Mouse (Mus musculus): ENCODE data around the gene Gm13124. TPM values are rescaled to one million over a fixed set of nuclear protein-coding genes. Genes with fewer than 3 reads are reported as not detected.
"Not testable (repeated sequence)": the region's sequence is repeated elsewhere in the genome, so short reads cannot be mapped to it uniquely, and the experiment has no call there.

The Gm13124 gene
- polyA plus RNA-seq, 1 experiment, result not detected

DNA sequence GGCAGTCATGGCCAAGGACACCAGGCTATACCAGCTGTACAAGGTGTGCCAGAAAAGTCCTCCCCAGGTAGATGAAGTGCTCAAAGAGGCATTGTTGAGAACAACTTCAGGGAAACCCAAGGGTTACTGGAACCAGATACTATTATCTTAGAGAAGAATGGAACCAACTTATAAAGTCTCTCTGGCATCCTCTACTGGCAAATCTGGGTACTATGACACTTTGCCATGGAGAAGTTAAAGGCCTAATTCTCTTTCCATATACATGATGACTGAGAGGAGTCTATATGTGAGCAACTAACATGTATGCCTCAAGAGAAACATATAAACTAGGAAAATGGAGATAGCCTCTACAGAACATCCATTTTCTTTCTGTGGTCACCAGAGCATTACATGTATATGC, 13.8 kb downstream of the Gm13124 start:
- no peaks in the 10 kb centered on the region for H3K4me1 ChIP-seq (ENCODE audit: control insufficient read depth, insufficient read depth, insufficient read length, low read length)
- no peaks in the 10 kb centered on the region for H3K27me3 ChIP-seq (ENCODE audit: control insufficient read depth, insufficient read depth, low read length)
- H3K36me3 ChIP-seq (ENCODE audit: control insufficient read depth, insufficient read depth, low read length), result no peaks in the 10 kb centered on the region
- H3K27ac ChIP-seq (ENCODE audit: insufficient read depth, low read depth, low read length), result no peak overlapping the region
- no peak for TF ChIP-seq CTCF (IDR thresholded peaks at IDR 0.05; ENCODE audit: extremely low read depth, insufficient read length, insufficient replicate concordance, low read depth, low read length)
- TF ChIP-seq POLR2A (IDR thresholded peaks at IDR 0.05; ENCODE audit: low read depth, low read length), result no peak
- no peak overlapping the region for H3K4me3 ChIP-seq (ENCODE audit: low read depth, low read length)

DNA sequence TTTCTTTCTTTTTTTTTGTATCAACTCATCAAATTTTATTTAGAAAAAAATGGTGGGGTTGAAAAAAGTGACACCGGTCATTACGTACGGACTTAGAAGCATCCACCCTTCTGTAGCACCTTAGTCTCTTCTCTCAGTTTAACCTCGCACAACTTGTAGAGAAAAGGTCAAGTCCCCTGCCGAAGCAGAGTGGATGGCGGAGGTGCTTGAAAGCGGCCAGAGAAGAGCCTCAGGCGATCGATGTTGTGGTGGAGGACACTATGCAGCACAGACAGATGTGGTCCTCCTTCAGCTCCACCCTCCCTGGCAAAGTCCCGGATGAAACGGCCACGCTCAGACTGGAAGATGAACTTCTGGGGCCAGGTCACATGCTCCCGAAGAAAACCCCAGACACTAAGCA, 19.6 kb downstream of the Gm13124 start:
- H3K4me1 ChIP-seq (ENCODE audit: control insufficient read depth, insufficient read depth, insufficient read length, low read length); H3K4me3 ChIP-seq (ENCODE audit: low read depth, low read length); H3K36me3 ChIP-seq (ENCODE audit: control insufficient read depth, insufficient read depth, low read length); H3K27ac ChIP-seq (ENCODE audit: insufficient read depth, low read depth, low read length); H3K27me3 ChIP-seq (ENCODE audit: control insufficient read depth, insufficient read depth, low read length): not testable (repeated sequence)
- 90% methylated on average over 13 of the region's 13 CpGs for whole genome bisulfite sequencing

DNA sequence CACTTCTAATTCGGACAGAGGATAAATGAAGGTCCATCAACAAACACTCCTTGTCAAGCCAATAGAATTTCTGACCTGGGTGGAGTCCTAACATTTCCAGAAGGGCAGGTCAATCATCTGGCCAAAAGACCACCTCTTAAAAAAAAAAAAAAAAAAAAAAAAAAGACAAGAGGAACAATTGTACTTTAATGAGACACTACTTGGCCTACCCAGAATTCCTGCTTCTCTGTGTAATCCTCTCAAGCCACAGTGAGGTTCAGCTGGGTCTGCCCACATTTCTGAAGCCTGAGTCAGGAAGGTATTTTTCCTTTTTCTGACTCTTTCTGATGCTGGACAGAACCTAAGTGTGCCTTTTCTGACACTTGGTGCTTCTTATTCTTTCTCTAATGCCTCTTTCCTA, 20.2 kb downstream of the Gm13124 start:
- Histone ChIP-seq H3K27me3 (ENCODE audit: control insufficient read depth, insufficient read depth, low read length) (no peaks in the 10 kb centered on the region), H3K27ac (ENCODE audit: insufficient read depth, low read depth, low read length) (no peak overlapping the region), H3K36me3 (ENCODE audit: control insufficient read depth, insufficient read depth, low read length) (no peaks in the 10 kb centered on the region), H3K4me3 (ENCODE audit: low read depth, low read length) (no peak overlapping the region), H3K4me1 (ENCODE audit: control insufficient read depth, insufficient read depth, insufficient read length, low read length) (no peaks in the 10 kb centered on the region)
- 76% methylated on average over 1 of the region's 1 CpGs for WGBS
- no peak for TF ChIP-seq POLR2A (IDR thresholded peaks at IDR 0.05; ENCODE audit: low read depth, low read length)
- TF ChIP-seq CTCF (IDR thresholded peaks at IDR 0.05; ENCODE audit: extremely low read depth, insufficient read length, insufficient replicate concordance, low read depth, low read length), result no peak

DNA sequence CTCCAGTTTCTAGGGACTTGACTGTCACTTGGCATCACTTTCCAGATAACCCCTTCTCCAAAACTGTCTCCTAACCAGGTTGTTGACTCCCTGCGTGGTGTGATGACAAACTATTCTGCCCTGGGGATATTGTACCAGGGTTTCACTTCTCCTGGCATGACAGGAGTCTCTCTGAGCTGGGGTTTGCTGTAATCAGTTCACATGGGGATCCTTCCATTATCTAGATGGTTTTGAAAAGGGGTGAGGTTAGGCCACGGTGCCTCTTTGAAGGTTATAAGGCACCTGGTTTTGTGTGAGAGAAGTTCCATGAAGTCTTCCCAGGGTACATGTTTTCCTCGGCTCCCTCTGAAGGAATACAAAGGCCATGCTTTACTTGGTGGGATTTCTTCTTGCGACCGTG, 45.4 kb downstream of the Gm13124 start, which contains the start of gene 9430007A20Rik:
Gene 9430007A20Rik (plus strand): TSS at position 301 of the 400 bp plus-strand sequence.
- no peak within 1 kb of the TSS for H3K27ac ChIP-seq (ENCODE audit: insufficient read depth, low read depth, low read length)
- WGBS, result 75% methylated on average over 5 of the region's 5 CpGs
- TF ChIP-seq CTCF (IDR thresholded peaks at IDR 0.05; ENCODE audit: extremely low read depth, insufficient read length, insufficient replicate concordance, low read depth, low read length) (no peak), POLR2A (IDR thresholded peaks at IDR 0.05; ENCODE audit: low read depth, low read length) (no peak)

DNA sequence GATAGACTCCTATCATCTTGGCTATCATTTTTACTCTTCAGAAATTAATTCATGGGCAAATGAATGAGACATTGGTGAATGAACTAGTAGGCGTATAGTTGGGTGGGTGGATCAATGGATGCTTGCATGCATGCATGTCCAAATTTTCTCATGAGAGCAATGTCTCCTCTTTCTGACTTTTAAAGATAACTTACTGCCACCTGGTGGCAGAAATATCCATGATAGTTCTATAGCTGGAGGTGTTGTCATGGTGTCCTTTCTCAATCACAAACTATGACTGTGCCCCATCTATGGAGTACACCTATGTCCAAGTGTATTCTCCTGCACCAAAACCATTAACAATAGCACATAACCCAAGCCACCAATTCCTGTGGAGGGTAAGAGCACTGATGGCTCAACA, 58.4 kb downstream of the Gm13124 start:
- H3K27me3 ChIP-seq (ENCODE audit: control insufficient read depth, insufficient read depth, low read length), result no peaks in the 10 kb centered on the region
- H3K4me1 ChIP-seq (ENCODE audit: control insufficient read depth, insufficient read depth, insufficient read length, low read length), result no peaks in the 10 kb centered on the region
- TF ChIP-seq POLR2A (IDR thresholded peaks at IDR 0.05; ENCODE audit: low read depth, low read length) (no peak), CTCF (IDR thresholded peaks at IDR 0.05; ENCODE audit: extremely low read depth, insufficient read length, insufficient replicate concordance, low read depth, low read length) (no peak)
- no peaks in the 10 kb centered on the region for H3K36me3 ChIP-seq (ENCODE audit: control insufficient read depth, insufficient read depth, low read length)
- WGBS, result 69% methylated on average over 1 of the region's 1 CpGs
- no peak overlapping the region for H3K4me3 ChIP-seq (ENCODE audit: low read depth, low read length)
- H3K27ac ChIP-seq (ENCODE audit: insufficient read depth, low read depth, low read length), result no peak overlapping the region

More for the DNA sequence above, 45.4 kb downstream of the Gm13124 start, which contains the start of gene 9430007A20Rik:
- no peak within 1 kb of the TSS for H3K4me3 ChIP-seq (ENCODE audit: low read depth, low read length)
- no peaks in the 10 kb centered on the region for H3K4me1 ChIP-seq (ENCODE audit: control insufficient read depth, insufficient read depth, insufficient read length, low read length)
- no peaks in the 10 kb centered on the region for H3K27me3 ChIP-seq (ENCODE audit: control insufficient read depth, insufficient read depth, low read length)
- H3K36me3 ChIP-seq (ENCODE audit: control insufficient read depth, insufficient read depth, low read length), result no peaks in the 10 kb centered on the region

Other genes with a start within 250 kb of the Gm13124 start
- not detected in 2 replicates for gene Gm13128, start 234.9 kb downstream of the Gm13124 start, polyA plus RNA-seq (2012; rRNA removed)
- not detected in 2 replicates for gene Gm13119, start 207.2 kb downstream of the Gm13124 start, polyA plus RNA-seq (2012; rRNA removed)
- not detected in 2 replicates for gene Pramef20, start 187.2 kb downstream of the Gm13124 start, polyA plus RNA-seq (2012; rRNA removed)
- gene Pramef12, start 156.7 kb downstream of the Gm13124 start, polyA plus RNA-seq (2012; rRNA removed), result not detected in 2 replicates
- not detected in 2 replicates for gene 1700012P22Rik, start 126.4 kb downstream of the Gm13124 start, polyA plus RNA-seq (2012; rRNA removed)
- gene Gm9944, start 111.8 kb downstream of the Gm13124 start, polyA plus RNA-seq (2012; rRNA removed), result not detected in 2 replicates
- not detected in 2 replicates for gene Aadacl3, start 101.4 kb downstream of the Gm13124 start, polyA plus RNA-seq (2012; rRNA removed)
- gene 9430007A20Rik, start 45.3 kb downstream of the Gm13124 start, polyA plus RNA-seq (2012; rRNA removed), result not detected in 2 replicates
- not detected in 2 replicates for gene Aadacl4, start 48.6 kb upstream of the Gm13124 start, polyA plus RNA-seq (2012; rRNA removed)
- not detected in 2 replicates for gene Gm436, start 121.2 kb upstream of the Gm13124 start, polyA plus RNA-seq (2012; rRNA removed)
- not detected in 2 replicates for gene Gm13178, start 156.3 kb upstream of the Gm13124 start, polyA plus RNA-seq (2012; rRNA removed)
- gene Gm438, start 221.4 kb upstream of the Gm13124 start, polyA plus RNA-seq (2012; rRNA removed), result not detected in 2 replicates